In the genomic region with DNA sequence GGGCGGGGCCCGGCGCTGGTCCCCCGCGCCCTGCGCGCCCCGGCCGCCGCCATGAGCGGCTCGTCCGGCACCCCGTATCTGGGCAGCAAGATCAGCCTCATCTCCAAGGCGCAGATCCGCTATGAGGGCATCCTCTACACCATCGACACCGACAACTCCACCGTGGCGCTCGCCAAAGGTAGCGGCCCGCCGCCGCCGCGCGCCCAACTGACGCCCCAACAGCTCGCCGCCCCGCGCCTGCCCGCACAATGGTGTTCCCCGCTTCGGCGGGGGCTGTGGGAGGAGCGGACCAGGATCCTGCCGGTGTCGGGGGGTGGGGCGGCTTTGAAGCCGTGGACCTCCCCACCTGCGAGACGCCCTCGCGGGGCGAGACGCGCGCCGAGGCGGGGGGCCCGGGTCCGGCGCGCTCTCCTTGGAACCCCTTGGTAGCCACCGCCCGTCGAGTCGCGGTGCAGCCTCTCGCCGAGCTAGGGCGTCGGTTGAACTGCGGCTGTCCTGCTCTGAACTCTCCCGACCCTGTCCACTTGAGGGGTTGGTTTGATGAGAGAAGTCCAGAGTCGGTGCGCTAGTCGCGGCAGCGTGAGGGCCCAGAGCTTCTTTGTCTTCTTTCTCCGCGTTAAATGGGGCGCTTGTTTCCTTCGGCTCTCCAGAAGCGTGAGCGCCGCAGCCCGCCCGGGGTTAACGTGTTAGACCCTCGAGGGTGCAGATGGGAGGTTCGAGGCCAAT, we compare ENCODE assay signal across 8 mouse cellular contexts. TPM values are rescaled to one million over a fixed set of nuclear protein-coding genes. Genes with fewer than 3 reads are reported as not detected.
DNase-seq lines count a peak whose midpoint lies in the region; ATAC-seq and TF ChIP-seq lines count a peak whose summit lies in the region.

No protein-coding gene starts in this region.

- TF ChIP-seq POLR2A in brain, embryonic 14.5 days (IDR thresholded peaks at IDR 0.05; ENCODE audit: borderline replicate concordance, extremely low read depth, insufficient read depth, insufficient read length, poor library complexity, severe bottlenecking) = no peak

- peaks cover 27% of the 10 kb centered on the region for H3K36me3 ChIP-seq in forebrain, postnatal 0 days (ENCODE audit: insufficient read depth)
- peaks cover 9% of the 10 kb centered on the region for H3K36me3 ChIP-seq in intestine, postnatal 0 days (ENCODE audit: control insufficient read depth, insufficient read depth)
- peaks cover 10% of the 10 kb centered on the region; the same call in 1 of the 2 replicates for H3K36me3 ChIP-seq in lung, embryonic 16.5 days (ENCODE audit: control insufficient read depth, insufficient read depth, low read length)

- H3K4me1 ChIP-seq in forebrain, postnatal 0 days (ENCODE audit: insufficient read depth) = peaks cover 22% of the 10 kb centered on the region
- H3K4me1 ChIP-seq in intestine, postnatal 0 days (replicated peaks; ENCODE audit: control insufficient read depth, insufficient read depth, low read length) = no peaks in the 10 kb centered on the region
- H3K4me1 ChIP-seq in lung, embryonic 16.5 days (replicated peaks; ENCODE audit: control insufficient read depth, insufficient read depth, low read length) = peaks cover 23% of the 10 kb centered on the region

- peak; percentile 42 for ATAC-seq in forebrain, postnatal 0 days
- ATAC-seq in intestine, postnatal 0 days = no peak
- ATAC-seq in lung, embryonic 16.5 days (ENCODE audit: low read depth) = peak; percentile 18

- H3K27me3 ChIP-seq in forebrain, postnatal 0 days (ENCODE audit: insufficient read depth, low read length) = peaks cover 13% of the 10 kb centered on the region
- H3K27me3 ChIP-seq in intestine, postnatal 0 days (replicated peaks; ENCODE audit: control insufficient read depth, insufficient read depth, low read length) = peaks cover 20% of the 10 kb centered on the region
- H3K27me3 ChIP-seq in lung, embryonic 16.5 days (ENCODE audit: control insufficient read depth, insufficient read depth, low read depth, low read length) = peaks cover 9% of the 10 kb centered on the region; the same call in 1 of the 2 replicates

- WGBS in forebrain, postnatal 0 days = under 1% methylated on average over 74 of the region's 84 CpGs
- 1% methylated on average over 70 of the region's 84 CpGs for WGBS in intestine, postnatal 0 days
- WGBS in lung, embryonic 16.5 days = under 1% methylated on average over 55 of the region's 84 CpGs

- peak overlapping the region; percentile 92 for H3K9ac ChIP-seq in forebrain, postnatal 0 days
- H3K9ac ChIP-seq in intestine, postnatal 0 days (ENCODE audit: low read depth, low read length) = peak overlapping the region; percentile 85
- H3K9ac ChIP-seq in lung, embryonic 16.5 days (ENCODE audit: low read length) = peak overlapping the region; percentile 90

- no peak for TF ChIP-seq CTCF in brain, embryonic 14.5 days (IDR thresholded peaks at IDR 0.05; ENCODE audit: borderline replicate concordance, extremely low read depth, insufficient read depth, insufficient read length)
- TF ChIP-seq CTCF in forebrain, postnatal 0 days (IDR thresholded peaks at IDR 0.05; ENCODE audit: low read depth) = no peak
- no peak for TF ChIP-seq CTCF in intestine, postnatal 0 days (IDR thresholded peaks at IDR 0.05; ENCODE audit: low read depth)

- peak overlapping the region; percentile 91 for H3K4me3 ChIP-seq in forebrain, postnatal 0 days (ENCODE audit: low read depth, low read length)
- peak overlapping the region; percentile 86 for H3K4me3 ChIP-seq in intestine, postnatal 0 days (ENCODE audit: low read depth, low read length)
- peak overlapping the region; percentile 89 for H3K4me3 ChIP-seq in lung, embryonic 16.5 days (ENCODE audit: low read length)

- H3K27ac ChIP-seq in forebrain, postnatal 0 days (ENCODE audit: low read depth, low read length) = peak overlapping the region; percentile 95
- peak overlapping the region; percentile 89 for H3K27ac ChIP-seq in intestine, postnatal 0 days (ENCODE audit: low read depth, low read length)
- H3K27ac ChIP-seq in lung, embryonic 16.5 days (ENCODE audit: low read length) = peak overlapping the region; percentile 91

- peak overlapping the region; percentile 84 for H3K4me2 ChIP-seq in forebrain, postnatal 0 days (ENCODE audit: low read depth)
- peak overlapping the region; percentile 99 for H3K4me2 ChIP-seq in intestine, postnatal 0 days (replicated peaks; ENCODE audit: low read depth)
- H3K4me2 ChIP-seq in lung, embryonic 16.5 days (ENCODE audit: low read depth, low read length) = peak overlapping the region; percentile 80

- H3K9me3 ChIP-seq in forebrain, postnatal 0 days (ENCODE audit: low read length) = no peaks in the 10 kb centered on the region
- no peaks in the 10 kb centered on the region for H3K9me3 ChIP-seq in intestine, postnatal 0 days (ENCODE audit: control insufficient read depth)
- H3K9me3 ChIP-seq in lung, embryonic 16.5 days (ENCODE audit: control insufficient read depth, low read length) = no peaks in the 10 kb centered on the region

- DNase-seq in 3134 (ENCODE audit: extremely low read depth, insufficient read length, low spot score) (peak; percentile 60), A20 (ENCODE audit: low read depth, low spot score) (peak; percentile 64)
- DNase-seq in brain, embryonic 14.5 days (ENCODE audit: low read depth) = peak; percentile 64
- DNase-seq in forebrain, postnatal 0 days = peak; percentile 50
- DNase-seq in right cerebral cortex, postnatal 10 days (ENCODE audit: low spot score in 2 of 2) = peak; percentile 64 to 73
- DNase-seq in c-Kit-positive CD71-positive TER-119-positive erythroid progenitor cells, embryonic 14.5 days (ENCODE audit: low spot score) = no peak

RNA-seq across cellular contexts. Expression of gene Lsm14b, which starts 0.5 kb away (rescaled TPM):
- 177 TPM in 2 replicates for polyA plus RNA-seq in brain, embryonic 14.5 days (2012; rRNA removed)
- total RNA-seq in forebrain, postnatal 0 days (2014; rRNA removed) = 154 and 162 TPM in 2 replicates
- polyA plus RNA-seq in forebrain, postnatal 0 days (2015; fragmentation: Nextera tagmentation; extraction: Ambion mirVana) = 24.4 and 24.8 TPM in 2 replicates
- 3.2 and 3.7 TPM in 2 replicates for polyA plus RNA-seq in intestine, postnatal 0 days (2015; fragmentation: Nextera tagmentation; extraction: Ambion mirVana)
- polyA plus RNA-seq in lung, embryonic 16.5 days (2015; fragmentation: Nextera tagmentation; extraction: Ambion mirVana) = 4.6 and 5.0 TPM in 2 replicates

RNA-seq across cellular contexts. Expression of gene Psma7, which starts 16.9 kb away (rescaled TPM):
- polyA plus RNA-seq in brain, embryonic 14.5 days (2012; rRNA removed) = 324 and 394 TPM in 2 replicates
- 301 and 392 TPM in 2 replicates for total RNA-seq in forebrain, postnatal 0 days (2014; rRNA removed)
- polyA plus RNA-seq in forebrain, postnatal 0 days (2015; fragmentation: Nextera tagmentation; extraction: Ambion mirVana) = 581 and 734 TPM in 2 replicates
- polyA plus RNA-seq in intestine, postnatal 0 days (2015; fragmentation: Nextera tagmentation; extraction: Ambion mirVana) = 423 and 444 TPM in 2 replicates
- 458 and 471 TPM in 2 replicates for polyA plus RNA-seq in lung, embryonic 16.5 days (2015; fragmentation: Nextera tagmentation; extraction: Ambion mirVana)

RNA-seq across cellular contexts. Expression of gene Ss18l1, which starts 17.0 kb away (rescaled TPM):
- polyA plus RNA-seq in brain, embryonic 14.5 days (2012; rRNA removed) = 50.2 and 73.1 TPM in 2 replicates
- 82.6 and 104 TPM in 2 replicates for total RNA-seq in forebrain, postnatal 0 days (2014; rRNA removed)
- 32.8 and 47.0 TPM in 2 replicates for polyA plus RNA-seq in forebrain, postnatal 0 days (2015; fragmentation: Nextera tagmentation; extraction: Ambion mirVana)
- 1.2 and 1.3 TPM in 2 replicates for polyA plus RNA-seq in intestine, postnatal 0 days (2015; fragmentation: Nextera tagmentation; extraction: Ambion mirVana)
- 4.0 and 4.7 TPM in 2 replicates for polyA plus RNA-seq in lung, embryonic 16.5 days (2015; fragmentation: Nextera tagmentation; extraction: Ambion mirVana)

RNA-seq across cellular contexts. Expression of gene Mtg2, which starts 45.1 kb away (rescaled TPM):
- polyA plus RNA-seq in brain, embryonic 14.5 days (2012; rRNA removed) = 36.3 and 39.7 TPM in 2 replicates
- total RNA-seq in forebrain, postnatal 0 days (2014; rRNA removed) = 27.9 and 32.2 TPM in 2 replicates
- polyA plus RNA-seq in forebrain, postnatal 0 days (2015; fragmentation: Nextera tagmentation; extraction: Ambion mirVana) = 23.5 and 25.5 TPM in 2 replicates
- 9.8 and 11.1 TPM in 2 replicates for polyA plus RNA-seq in intestine, postnatal 0 days (2015; fragmentation: Nextera tagmentation; extraction: Ambion mirVana)
- 26.3 and 27.4 TPM in 2 replicates for polyA plus RNA-seq in lung, embryonic 16.5 days (2015; fragmentation: Nextera tagmentation; extraction: Ambion mirVana)

RNA-seq across cellular contexts. Expression of gene Taf4, which starts 48.9 kb away (rescaled TPM):
- polyA plus RNA-seq in brain, embryonic 14.5 days (2012; rRNA removed) = 15.7 and 20.8 TPM in 2 replicates
- total RNA-seq in forebrain, postnatal 0 days (2014; rRNA removed) = 11.4 and 12.5 TPM in 2 replicates
- polyA plus RNA-seq in forebrain, postnatal 0 days (2015; fragmentation: Nextera tagmentation; extraction: Ambion mirVana) = 2.1 and 2.4 TPM in 2 replicates
- polyA plus RNA-seq in intestine, postnatal 0 days (2015; fragmentation: Nextera tagmentation; extraction: Ambion mirVana) = 2.3 and 3.0 TPM in 2 replicates
- polyA plus RNA-seq in lung, embryonic 16.5 days (2015; fragmentation: Nextera tagmentation; extraction: Ambion mirVana) = 3.0 and 3.5 TPM in 2 replicates
